Mouse (Mus musculus) testis, adult 2 months (tissue): ENCODE data around the gene A730046J19Rik.

ENCODE experiments used
- CTCF ChIP-seq: fragments of 200-500 bp; IDR thresholded peaks from 2 replicates; pipeline ENCODE4 v1.5.1; 2012; ENCODE audit warnings: low read depth, mild to moderate bottlenecking, inconsistent platforms, low read length, moderate library complexity; ENCODE audit not compliant: control insufficient read depth, insufficient read depth, insufficient replicate concordance
- POLR2A ChIP-seq: fragments of 200-500 bp; IDR thresholded peaks from 2 replicates; pipeline ENCODE4 v1.6.1; 2012; ENCODE audit warnings: low read depth, mild to moderate bottlenecking, inconsistent platforms, low read length, moderate library complexity; ENCODE audit not compliant: control insufficient read depth

GRCm38 (mm10) chrX:144153523-144153922, at the start of gene A730046J19Rik:
- TF ChIP-seq CTCF = no peak
- TF ChIP-seq POLR2A = no peak
